Mouse (Mus musculus): ENCODE results near the gene Rpl22.
A peak's percentile ranks its signal among the peaks of the same experiment; 100 is the strongest.

Gene Rpl22

DNA sequence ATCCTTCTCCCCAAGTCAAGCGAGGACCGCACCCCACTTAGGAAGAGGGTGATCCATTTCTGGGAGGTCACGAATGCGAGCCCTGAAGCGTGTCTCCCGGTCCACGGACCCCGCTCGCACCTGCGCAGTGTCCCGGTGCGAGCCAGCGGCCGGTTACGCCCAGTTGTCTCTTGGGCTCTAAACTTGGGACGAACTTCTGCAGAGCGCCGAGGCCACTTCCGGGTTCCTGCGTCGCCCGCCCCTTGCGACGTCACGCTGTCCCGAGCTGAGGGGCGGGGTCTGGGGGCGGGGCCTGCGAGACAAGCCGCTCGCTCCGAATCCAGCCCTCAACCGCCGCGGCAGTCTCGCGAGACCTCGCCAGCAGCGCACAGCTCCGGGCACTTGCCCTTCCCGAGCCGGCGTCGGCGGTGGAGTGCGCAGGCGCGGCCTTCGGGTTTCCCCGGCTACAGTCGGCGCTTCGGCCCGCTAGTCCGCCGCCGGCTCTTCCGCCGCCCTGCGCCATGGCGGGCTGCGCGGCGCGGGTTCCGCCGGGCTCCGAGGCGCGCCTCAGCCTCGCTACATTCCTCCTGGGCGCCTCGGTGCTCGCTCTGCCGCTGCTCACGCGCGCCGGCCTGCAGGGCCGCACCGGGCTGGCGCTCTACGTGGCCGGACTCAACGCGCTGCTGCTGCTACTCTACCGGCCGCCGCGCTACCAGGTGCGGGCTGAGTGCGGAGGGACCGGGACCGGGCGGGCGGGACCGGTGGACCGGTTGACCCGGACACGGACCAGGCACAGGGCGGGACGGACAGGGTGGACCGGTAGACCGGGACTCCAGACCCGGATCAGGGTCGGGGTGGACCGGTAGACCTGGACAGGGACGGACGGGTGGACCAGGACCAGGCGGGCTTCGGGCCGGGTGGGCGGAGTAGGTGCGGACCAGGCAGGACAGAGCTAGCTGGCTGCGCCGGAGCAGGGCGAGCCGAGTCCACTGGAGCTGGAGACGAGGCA lies 28.4 kb upstream of the Rpl22 start, which contains the start of gene Icmt:
Gene Icmt, plus strand, starts transcription at position 354 of the 988 bp plus-strand sequence.
- peak; percentile 99 for DNase-seq (ENCODE audit: low read depth)

DNA sequence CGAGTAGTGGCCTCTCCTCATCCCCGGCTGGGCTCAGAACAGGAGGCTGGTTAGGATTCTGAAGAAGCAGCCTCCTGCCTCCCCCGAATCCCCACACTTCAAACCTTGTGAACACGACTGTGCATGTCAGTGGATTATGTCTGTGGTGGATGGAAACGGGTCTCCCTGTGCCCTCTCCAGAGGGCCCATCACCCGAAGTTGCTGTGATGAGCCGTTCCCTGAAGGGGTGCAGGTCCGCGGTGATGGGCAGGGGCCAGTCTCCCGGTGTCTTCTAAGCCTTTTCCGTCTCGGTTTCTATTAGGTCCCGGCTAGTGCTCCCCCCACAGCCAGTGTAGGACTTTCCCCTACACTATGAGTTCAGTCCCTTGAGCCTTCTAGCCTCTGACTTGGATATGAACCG lies 26.7 kb upstream of the Rpl22 start:
- DNase-seq (ENCODE audit: low read depth), result no peak

DNA sequence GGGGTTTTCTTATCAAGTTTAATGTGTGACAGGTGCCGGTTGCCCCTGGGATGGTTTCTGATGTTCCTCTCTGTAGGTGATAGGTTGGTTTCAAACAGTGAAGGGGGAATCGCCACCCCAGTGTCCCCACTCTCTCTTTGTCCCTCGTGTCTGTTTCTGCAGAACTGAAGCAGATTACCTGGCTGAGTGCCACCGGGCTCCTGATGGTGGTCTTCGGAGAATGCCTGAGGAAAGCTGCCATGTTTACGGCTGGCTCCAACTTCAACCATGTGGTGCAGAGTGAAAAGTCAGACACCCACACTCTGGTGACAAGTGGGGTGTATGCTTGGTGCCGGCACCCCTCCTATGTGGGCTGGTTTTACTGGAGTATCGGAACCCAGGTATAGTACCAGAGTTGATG lies 25.2 kb upstream of the Rpl22 start:
- no peak for DNase-seq (ENCODE audit: low read depth)

DNA sequence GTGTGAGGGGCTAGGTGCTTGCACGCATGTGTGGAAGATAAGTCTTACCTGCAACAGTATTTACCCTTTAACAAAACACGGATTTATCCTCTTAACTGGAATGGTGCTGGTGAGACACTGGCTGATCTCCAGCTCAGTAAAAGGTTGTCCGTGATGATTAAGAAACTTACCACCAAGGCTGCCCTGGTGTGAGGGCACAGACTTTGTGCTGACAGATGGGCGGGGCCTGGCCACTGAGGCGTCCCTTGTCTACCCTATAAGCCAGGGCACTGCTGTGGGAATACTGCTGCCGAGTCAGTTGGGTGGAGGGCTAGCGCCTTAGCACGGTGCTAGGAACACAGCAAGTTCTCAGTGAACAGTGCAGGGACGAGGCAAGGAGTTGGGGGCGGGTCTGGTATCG lies 23.5 kb upstream of the Rpl22 start:
- no peak for DNase-seq (ENCODE audit: low read depth)

DNA sequence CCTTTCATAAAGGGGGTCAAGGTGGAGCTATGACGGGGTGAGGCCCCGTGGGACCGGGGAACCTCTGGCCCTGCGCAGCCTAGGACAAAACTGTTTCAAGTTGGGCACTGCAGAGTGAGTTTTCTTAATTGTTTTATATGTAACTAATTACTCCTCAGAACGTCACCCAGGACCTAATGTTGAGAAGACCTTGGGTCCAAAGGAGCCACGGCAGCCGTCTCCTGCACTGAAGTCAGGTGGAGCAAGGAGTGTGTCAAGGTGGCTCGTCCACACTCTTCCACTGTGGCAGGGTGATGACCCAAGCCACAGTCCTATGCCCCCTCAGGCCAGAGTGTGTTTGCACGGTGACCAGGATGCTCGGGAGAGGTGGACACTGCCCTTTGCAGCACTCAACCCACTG lies 22.4 kb upstream of the Rpl22 start:
- DNase-seq (ENCODE audit: low read depth), result no peak

DNA sequence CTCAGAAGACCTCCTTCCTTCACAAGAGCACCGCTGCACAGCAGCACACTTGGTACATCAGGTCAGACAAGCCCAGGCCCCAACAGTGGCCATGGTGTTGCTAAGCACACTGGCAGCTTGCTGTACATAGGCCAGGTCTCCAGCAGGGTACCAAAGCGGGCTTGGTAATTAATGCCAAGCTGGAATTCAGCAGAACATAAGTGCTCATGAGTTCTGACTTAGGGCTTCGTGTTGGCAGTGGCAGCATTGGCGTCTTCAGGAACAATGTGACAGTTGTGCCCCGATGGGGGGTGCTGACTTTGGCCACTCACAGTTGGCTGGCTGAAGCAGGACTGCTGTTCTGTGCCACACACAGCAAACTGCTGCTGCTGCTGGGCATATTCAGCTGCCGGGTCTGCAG lies 20.9 kb upstream of the Rpl22 start:
- DNase-seq (ENCODE audit: low read depth), result no peak

DNA sequence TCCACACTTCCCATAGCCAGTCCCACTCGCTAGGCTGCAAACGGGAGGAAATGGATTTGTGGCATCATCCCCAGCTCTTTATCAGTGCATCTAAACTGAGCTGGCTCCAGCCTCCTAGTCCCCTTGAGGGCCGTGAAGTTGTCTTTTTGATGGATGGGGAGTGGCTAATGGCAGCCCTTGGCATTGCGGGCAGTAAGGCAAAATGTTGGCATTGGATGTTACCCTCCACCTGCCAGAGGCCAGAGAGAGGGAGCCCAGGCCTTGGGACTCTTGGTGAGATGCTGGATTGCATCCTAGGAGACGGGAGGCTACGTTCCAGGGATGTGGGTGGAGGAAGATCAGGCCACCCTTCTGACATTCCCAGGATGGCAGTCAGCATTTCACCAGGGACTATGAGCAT lies 19.6 kb upstream of the Rpl22 start:
- DNase-seq (ENCODE audit: low read depth), result no peak

DNA sequence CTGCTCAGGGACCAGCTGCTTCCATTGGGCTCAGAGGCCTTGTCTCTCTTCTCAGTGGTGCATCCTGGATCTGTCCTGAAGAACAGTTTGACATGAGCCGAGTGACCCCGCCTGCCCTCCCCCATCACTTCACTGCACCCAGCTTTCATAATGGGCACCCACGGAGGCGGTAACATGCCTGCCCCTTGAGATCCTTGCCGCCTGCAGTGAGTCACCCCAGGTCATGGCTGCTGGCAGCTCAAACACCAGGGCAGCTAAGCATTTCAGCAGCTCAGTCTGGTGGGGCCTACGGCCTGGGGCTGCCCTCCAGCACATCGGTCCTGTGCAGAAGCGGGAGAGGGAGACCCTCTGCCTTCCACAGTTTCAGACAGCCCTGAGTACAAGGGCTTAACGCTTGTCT lies 18.0 kb upstream of the Rpl22 start:
- DNase-seq (ENCODE audit: low read depth), result no peak

DNA sequence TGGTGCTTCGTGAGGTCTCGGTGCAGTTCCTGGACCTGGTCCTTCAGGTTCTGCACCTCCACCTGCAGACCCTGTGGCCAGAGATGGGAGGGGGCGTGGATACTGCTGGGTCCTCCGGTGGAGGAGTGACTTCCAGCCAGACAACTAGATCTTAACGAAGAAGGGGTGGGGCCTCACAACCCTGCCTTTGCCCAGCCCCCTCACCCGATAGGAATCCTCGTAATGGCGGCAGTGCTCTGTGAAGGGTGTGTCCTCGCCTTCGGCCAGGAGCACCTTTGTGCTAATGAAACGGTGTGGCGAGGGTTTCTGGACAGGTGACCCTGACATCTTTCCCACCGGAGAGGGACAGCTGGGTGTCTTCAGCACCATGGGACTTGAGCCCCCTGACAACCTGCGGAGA lies 13.4 kb upstream of the Rpl22 start:
- DNase-seq (ENCODE audit: low read depth), result no peak

DNA sequence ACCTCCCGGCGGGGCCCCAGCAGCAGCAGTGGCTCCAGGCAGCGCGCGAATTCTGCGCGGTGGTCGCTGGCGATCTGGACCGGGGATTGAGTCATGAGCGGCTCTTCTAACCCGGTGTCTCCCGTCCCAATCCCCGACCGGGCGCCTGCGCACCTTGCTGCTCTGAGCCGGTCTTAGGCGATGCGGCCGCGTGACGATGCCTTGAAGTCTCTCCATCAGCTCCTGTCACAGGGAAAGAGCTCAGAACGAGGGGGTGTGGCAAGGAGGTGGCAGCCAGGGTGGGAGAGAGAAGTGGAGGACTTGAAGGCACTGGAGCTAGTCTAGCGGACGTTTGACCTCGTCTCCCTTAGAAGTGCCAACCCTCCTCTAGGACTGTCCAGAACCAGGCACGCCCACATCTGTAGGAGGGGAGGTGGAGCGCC lies 12.3 kb upstream of the Rpl22 start:
- no peak for DNase-seq (ENCODE audit: low read depth)

DNA sequence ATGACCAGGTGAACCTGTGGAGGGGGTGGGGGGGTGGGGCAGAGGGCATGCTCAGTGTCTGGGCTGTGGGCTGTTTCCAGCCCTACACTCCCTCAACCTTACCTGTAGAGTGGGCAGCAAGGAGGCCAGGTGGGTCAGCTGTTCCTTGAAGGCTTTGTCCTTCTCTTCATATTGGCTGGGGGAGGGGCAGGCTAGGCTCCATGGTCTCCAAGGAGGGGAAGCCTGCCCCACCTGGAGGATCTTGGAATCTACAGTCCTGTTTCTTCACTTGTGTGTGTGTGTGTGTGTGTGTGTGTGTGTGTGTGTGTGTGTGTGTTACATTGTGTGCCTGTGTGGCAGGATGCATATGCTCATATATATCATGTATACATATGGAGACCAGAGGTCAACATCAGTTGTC lies 11.6 kb upstream of the Rpl22 start:
- DNase-seq (ENCODE audit: low read depth), result no peak

DNA sequence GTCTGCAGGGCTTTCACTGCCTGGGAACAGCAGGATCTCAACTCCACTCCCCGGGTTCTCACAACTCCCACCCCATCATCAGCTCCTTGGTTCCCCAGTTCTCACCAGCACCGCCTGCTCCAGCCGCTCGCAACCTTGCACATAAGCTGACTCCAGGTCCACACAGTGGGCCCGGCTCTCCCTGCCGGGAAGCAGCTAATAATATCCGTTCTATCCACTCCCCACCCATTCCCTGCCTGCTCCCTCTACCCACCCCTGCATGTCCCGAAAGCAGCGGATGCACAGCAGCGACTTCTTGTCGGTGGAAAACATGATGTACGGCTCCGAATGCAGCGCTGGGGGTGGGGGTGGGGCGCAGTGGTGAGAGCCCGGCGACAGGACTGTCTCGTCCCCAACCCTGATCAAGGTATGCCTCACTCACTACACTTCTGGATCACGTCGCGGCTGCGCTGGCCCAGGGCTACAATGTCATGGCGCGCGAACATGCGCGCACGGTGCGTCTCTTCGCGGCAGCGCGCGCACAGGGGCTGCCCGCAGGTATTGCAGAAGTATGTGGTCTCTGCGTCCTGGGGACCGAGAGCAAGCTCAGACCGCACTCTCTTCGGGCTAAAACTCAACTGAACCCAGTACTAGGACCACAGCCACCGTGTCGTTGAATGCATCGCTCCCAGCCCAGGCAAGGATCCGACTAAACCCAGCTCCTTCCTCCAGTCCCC lies 9.9 kb upstream of the Rpl22 start:
- no peak for DNase-seq (ENCODE audit: low read depth)

DNA sequence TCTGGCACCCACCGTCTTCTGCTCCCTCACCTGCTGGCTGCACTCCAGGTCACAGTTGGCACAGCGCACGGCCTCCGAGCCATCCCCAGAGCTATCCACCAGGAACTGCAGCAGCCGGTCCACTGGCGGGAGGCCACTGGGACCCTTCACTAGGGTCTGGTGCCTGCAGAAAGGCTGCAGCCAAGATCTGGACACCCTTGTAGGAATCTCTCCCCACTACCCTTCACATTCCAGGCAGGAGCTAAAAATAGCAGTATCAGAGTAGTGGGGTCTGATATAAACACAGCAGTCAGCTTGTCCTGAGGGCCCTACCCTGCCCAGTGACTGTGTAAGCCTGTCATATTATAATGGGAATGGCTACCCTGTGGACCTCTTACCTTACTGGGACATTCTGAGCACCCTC lies 7.9 kb upstream of the Rpl22 start:
- DNase-seq (ENCODE audit: low read depth), result no peak

DNA sequence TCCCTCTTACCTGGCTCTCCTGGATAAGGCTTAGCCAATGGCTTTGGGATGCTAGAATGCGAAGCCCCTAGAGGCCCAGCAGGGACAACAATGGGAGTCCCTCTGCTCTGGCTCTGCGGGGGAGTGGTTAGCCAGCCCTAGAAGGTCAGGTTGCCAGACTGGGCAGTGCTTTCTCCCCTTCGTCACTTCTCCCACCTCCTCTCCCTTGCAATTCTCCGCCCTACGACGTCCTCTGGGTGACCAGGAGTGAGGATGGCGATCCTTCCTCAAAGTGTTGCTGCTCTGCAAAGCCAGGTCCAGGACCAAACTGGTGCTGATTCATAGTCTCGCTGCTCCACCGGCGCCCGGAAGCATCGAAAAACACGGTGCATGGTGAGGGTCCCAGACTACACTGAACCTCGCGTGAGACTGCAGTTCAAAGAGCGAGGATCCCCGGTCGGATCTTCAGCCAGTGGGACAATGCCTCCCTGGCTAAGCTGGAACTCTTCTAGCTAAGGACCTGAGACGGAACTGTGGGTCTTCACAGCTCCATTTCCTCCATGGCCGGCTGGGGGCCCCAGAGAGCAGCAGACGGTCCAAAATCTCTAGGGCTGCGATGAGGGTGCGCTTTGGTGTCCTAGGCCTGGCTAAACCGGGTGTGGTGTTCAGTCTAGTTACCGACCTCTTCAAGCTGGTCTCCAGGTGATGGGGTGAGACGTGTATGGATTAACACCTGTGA lies 6.9 kb upstream of the Rpl22 start, which contains the start of gene Rnf207:
Gene Rnf207, minus strand, starts transcription at position 477 of the 718 bp plus-strand sequence.
- peak; percentile 62 for DNase-seq (ENCODE audit: low read depth)

DNA sequence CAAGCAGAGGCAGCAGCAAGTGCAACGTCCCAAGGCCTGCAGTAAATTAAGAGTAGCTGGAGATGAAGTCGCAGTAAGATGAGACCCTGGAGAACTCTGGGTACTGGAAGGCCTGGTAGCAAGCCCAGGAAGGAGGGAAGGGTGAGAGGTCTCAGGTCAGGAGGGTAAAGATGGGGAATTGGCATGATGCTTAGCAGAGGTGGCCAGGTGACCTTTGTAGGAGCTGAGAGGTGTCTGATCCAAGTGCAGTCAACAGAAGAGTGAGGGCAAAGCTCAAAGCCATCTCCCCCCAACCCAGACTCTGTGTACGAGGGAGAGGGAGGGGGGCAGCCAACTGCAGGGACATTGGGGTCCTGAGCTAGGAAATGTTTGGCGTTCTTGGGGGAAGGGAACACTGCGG lies 4.1 kb upstream of the Rpl22 start:
- no peak for DNase-seq (ENCODE audit: low read depth)

DNA sequence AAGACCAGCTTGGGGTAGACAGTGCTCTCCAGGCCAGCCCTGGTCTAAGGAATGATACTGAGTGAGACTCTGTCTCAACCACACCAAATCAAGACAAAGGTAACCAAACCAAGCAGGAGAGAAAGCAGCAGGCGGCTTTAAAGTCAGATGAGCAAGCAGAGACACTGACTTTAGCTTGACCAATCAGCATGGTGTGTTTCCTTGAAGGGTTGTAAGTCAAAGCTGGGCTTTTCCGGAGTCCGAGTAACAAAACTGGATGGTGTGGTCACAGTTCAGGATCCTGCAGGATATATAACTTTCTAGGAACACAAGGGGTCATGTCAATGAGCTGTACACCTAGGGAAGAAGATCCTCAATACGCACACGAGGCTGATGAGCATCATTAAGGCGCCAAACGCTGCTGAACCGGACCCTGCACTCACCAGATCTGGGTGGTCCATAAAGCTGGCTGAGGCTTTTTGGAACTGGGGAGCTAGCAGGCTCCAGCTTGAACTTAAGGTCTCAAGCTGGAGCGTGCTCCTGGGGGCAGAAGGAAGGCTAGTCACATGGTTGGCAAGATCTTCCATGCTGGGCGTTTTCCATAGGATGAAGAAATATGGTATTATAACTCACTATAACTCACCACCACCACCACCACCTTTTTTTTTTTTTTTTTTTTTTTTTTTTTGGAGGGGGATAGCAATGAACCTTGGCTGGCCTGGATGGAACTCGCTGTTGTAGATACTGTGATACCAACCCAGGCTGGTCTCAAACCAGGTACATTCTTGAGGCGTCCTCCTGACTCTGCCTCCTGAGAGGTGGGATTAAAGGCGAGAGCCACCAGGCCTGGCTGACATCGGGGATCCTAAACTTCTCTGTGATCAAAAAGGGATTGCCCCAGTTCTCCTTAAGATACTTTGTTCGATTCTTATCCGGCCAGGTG lies 640 bp upstream of the Rpl22 start:
- DNase-seq (ENCODE audit: low read depth), result no peak

DNA sequence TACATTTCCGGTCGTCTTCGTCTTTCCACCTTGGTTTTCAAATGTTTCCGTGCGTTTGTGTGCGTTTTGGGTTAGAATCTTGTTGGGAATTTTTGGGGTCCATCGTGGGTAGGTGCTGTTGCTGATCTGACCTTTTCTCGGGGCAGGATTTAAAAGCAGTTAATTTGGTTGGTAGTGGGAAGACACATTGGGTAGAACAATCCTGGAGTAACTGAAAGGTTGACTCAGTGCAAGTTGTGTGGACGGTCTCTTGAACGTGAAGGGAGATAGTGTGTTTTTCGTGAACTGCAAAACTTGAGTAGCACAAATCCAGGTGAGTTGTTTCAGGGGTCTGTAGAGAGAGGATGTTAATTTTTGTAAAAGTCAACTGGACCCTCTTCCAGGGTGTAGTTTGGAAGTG lies 1.0 kb downstream of the Rpl22 start:
- DNase-seq (ENCODE audit: low read depth), result no peak

DNA sequence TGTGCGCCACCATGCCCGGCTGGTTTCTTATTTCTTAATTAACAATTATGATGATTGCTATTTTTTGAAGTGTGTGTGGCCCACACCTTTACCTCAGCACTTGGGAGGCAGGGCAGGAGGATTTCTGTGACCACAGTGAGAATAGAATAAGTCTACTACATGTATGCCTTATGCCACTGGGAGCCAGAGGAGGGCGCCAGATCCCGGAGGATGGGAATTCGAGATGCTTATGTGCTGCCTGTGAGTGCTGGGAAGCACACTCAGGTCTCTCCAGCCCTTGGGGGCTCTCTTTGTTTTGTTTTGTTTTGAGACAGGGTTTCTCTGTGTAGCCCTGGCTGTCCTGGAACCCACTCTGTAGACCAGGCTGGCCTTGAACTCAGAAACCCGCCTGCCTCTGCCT lies 3.1 kb downstream of the Rpl22 start:
- DNase-seq (ENCODE audit: low read depth), result peak; percentile 62

DNA sequence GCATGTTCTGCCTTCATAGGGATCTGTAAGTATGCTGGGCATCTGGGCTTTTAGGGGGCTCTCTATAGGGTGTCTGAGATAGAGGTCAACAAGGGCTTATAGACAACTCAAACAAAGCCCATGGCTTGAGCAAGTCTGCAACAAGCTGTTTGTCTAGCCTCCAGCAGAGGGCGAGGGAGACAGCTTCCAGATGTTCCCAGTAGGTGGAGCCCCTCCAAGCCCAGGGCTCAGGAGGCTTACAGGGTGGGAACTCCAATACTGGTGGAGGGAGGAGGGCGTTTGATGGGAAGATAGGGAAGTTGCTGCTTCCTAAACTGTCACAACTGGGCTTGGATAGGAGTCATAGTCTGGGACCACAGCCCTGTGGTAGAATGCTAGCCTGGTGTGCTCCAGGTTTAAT lies 7.4 kb downstream of the Rpl22 start:
- peak; percentile 71 for DNase-seq (ENCODE audit: low read depth)

DNA sequence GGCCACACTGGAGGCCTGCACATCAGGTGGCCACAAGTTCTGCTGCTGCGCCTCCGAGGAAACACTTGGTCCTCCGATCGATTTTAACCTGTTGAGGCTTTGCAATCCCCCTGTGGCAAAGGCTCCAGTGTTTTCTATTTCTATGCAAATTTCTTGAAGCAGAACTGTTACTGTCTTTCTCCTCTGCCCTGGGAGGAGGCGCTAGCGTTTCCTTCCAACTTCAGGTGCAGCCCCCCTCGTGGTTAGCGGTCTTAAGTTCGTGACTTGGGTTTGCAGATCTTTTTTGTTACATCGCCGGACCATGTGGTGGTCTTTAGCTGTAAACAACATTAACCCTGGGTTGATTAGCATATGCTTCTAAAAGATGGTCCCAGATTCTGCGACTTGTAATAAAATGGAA lies 8.0 kb downstream of the Rpl22 start:
- DNase-seq (ENCODE audit: low read depth), result no peak

DNA sequence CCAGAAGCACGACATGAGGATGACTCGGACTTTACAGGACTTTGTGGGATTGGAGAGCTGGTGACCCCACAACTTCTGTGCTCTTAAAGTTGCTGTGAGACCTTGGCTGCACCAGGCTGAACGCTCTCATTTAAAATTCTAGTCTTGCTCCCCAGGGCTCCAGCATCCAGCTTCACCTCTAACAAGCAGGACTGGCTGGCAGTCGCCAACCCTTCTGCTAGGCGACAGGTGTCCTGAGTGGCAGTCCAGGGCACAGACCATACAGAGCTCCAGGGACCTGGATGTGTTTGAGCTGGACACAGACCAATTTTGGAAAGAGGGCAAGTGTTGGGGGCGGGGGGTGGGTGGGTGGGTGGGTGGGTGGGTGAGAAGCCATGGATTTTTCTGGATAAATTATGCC lies 12.2 kb downstream of the Rpl22 start:
- no peak for DNase-seq (ENCODE audit: low read depth)
